Mouse (Mus musculus): ENCODE measurements around the gene Fcamr.

GRCm38 (mm10) chr1:130759689-130760088 is 41.0 kb upstream of the Fcamr start:
- TF ChIP-seq POLR2A (IDR thresholded peaks at IDR 0.05; ENCODE audit: borderline replicate concordance, insufficient read depth, low read length) (no peak), CTCF (IDR thresholded peaks at IDR 0.05; ENCODE audit: borderline replicate concordance, insufficient read depth, low read depth, low read length) (no peak)

Measured in cerebellum, adult 2 months (tissue).